20 mouse cellular contexts compared by ENCODE assay signal in the genomic region with DNA sequence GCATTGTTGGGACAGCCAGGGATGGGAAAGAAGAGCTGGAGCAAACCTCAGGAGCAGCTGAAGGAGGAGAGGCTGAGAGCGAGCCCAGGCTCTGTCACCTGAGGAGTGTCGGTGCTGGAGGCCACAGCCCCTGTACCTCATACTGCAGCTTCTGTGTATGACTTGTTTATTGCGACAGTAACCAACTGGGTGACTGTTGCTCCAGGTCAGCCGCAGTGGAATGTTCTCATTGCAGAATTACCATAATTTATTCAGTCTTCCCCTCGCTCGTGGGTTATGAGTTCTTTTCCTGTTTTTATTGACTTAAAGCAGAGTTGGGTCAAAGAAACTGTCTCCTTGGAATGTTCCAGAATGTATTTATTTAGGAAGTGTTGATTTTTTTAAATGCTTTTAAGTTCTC. TPM values are rescaled to one million over a fixed set of nuclear protein-coding genes. Genes with fewer than 3 reads are reported as not detected.
DNase-seq lines count a peak whose midpoint lies in the region; ATAC-seq and TF ChIP-seq lines count a peak whose summit lies in the region.
"Had no signal": no experiment of that assay in that cellular context is flagged by ENCODE, and none has a peak within 500 bp of the region (broad histone marks: within the 10 kb centered on the region; RNA-seq: fewer than 3 reads in every experiment).

No protein-coding gene starts in this region.

- no peak overlapping the region for H3K4me2 ChIP-seq in liver, postnatal 0 days (ENCODE audit: low read depth, low read length)
- no peak overlapping the region for H3K4me2 ChIP-seq in liver, embryonic 12.5 days
- peak overlapping the region; percentile 29; the same call in 1 of the 2 replicates for H3K4me2 ChIP-seq in kidney, embryonic 15.5 days
- no peak overlapping the region for H3K4me2 ChIP-seq in heart, embryonic 11.5 days
- H3K4me2 ChIP-seq: forebrain, embryonic 12.5 days; limb, embryonic 12.5 days; liver, embryonic 15.5 days had no signal

- WGBS in liver, postnatal 0 days (ENCODE audit: insufficient replicate concordance): 73% methylated on average over 6 of the region's 6 CpGs
- WGBS in liver, embryonic 12.5 days (ENCODE audit: insufficient replicate concordance): 78% methylated on average over 6 of the region's 6 CpGs
- WGBS in kidney, embryonic 15.5 days: 44% methylated on average over 6 of the region's 6 CpGs
- WGBS in heart, embryonic 11.5 days (ENCODE audit: insufficient replicate concordance): 79% methylated on average over 6 of the region's 6 CpGs

- DNase-seq in liver, postnatal 0 days: no peak
- no peak for DNase-seq in left cerebral cortex, postnatal 36 days (ENCODE audit: low spot score in 2 of 2)
- DNase-seq: cerebellum, postnatal 14 days; heart, postnatal 4 days; right cerebral cortex, postnatal 14 days had no signal

- no peak for TF ChIP-seq EP300 in liver, postnatal 0 days (IDR thresholded peaks at IDR 0.05; ENCODE audit: low read depth)

- H3K27ac ChIP-seq in liver, postnatal 0 days (ENCODE audit: low read depth): no peak overlapping the region
- H3K27ac ChIP-seq in liver, embryonic 12.5 days: no peak overlapping the region
- peak overlapping the region; percentile 78 for H3K27ac ChIP-seq in kidney, embryonic 15.5 days
- H3K27ac ChIP-seq in heart, embryonic 11.5 days (ENCODE audit: low read depth, low read length): no peak overlapping the region
- H3K27ac ChIP-seq: forebrain, embryonic 12.5 days; left cerebral cortex, adult 2 months; limb, embryonic 12.5 days; liver, embryonic 15.5 days had no signal

- no peaks in the 10 kb centered on the region for H3K9me3 ChIP-seq in liver, postnatal 0 days (ENCODE audit: low read length)
- H3K9me3 ChIP-seq in liver, embryonic 12.5 days (replicated peaks): no peaks in the 10 kb centered on the region
- no peaks in the 10 kb centered on the region for H3K9me3 ChIP-seq in kidney, embryonic 15.5 days (replicated peaks)
- H3K9me3 ChIP-seq in megakaryocyte, embryonic 14.5 days: no peaks in the 10 kb centered on the region; the same call in 1 of the 2 replicates
- H3K9me3 ChIP-seq in heart, embryonic 11.5 days (replicated peaks; ENCODE audit: control insufficient read depth, low read length): no peaks in the 10 kb centered on the region
- H3K9me3 ChIP-seq: forebrain, embryonic 12.5 days; limb, embryonic 12.5 days; liver, embryonic 15.5 days had no signal

- ATAC-seq in liver, postnatal 0 days: 0 out of 2 replicates have a peak, but pooled peaks have one; percentile 41
- no peak for ATAC-seq in liver, embryonic 12.5 days
- peak; percentile 71 for ATAC-seq in granulocyte monocyte progenitor cell, adult 5-6 weeks (replicated peaks; ENCODE audit: poor library complexity, severe bottlenecking)
- ATAC-seq in kidney, embryonic 15.5 days (replicated peaks; ENCODE audit: low FRiP score): peak; percentile 57; the same call in 1 of the 2 replicates
- no peak for ATAC-seq in heart, embryonic 11.5 days (replicated peaks; ENCODE audit: insufficient number of reproducible peaks, low FRiP score, low TSS enrichment)
- no peak for ATAC-seq in megakaryocyte-erythroid progenitor cell, adult 5-6 weeks (replicated peaks; ENCODE audit: low FRiP score, low TSS enrichment, poor library complexity, severe bottlenecking)
- ATAC-seq: midbrain, embryonic 16.5 days had no signal

- H3K4me3 ChIP-seq in liver, postnatal 0 days (ENCODE audit: low read depth, low read length): no peak overlapping the region
- H3K4me3 ChIP-seq in liver, embryonic 12.5 days: no peak overlapping the region
- no peak overlapping the region for H3K4me3 ChIP-seq in kidney, embryonic 15.5 days (replicated peaks)
- peak overlapping the region; percentile 50 for H3K4me3 ChIP-seq in megakaryocyte, embryonic 14.5 days (replicated peaks)
- H3K4me3 ChIP-seq in heart, embryonic 11.5 days (ENCODE audit: low read depth, low read length): no peak overlapping the region
- H3K4me3 ChIP-seq: forebrain, embryonic 12.5 days; left cerebral cortex, adult 2 months; limb, embryonic 12.5 days; liver, embryonic 15.5 days had no signal

- H3K27me3 ChIP-seq in liver, postnatal 0 days (ENCODE audit: insufficient read depth, low read length): no peaks in the 10 kb centered on the region
- H3K27me3 ChIP-seq in liver, embryonic 12.5 days (replicated peaks): 0 out of 2 replicates have a peak, but pooled peaks cover 3% of the 10 kb centered on the region
- H3K27me3 ChIP-seq in kidney, embryonic 15.5 days: no peaks in the 10 kb centered on the region
- H3K27me3 ChIP-seq in megakaryocyte, embryonic 14.5 days (replicated peaks): no peaks in the 10 kb centered on the region
- no peaks in the 10 kb centered on the region for H3K27me3 ChIP-seq in heart, embryonic 11.5 days (ENCODE audit: control insufficient read depth, insufficient read depth, low read length)
- H3K27me3 ChIP-seq: liver, embryonic 15.5 days had no signal

- intact Hi-C loops in left cerebral cortex, postnatal 36 days (cut with DNase I): no loop called here

- H3K9ac ChIP-seq in liver, postnatal 0 days (replicated peaks): no peak overlapping the region
- no peak overlapping the region for H3K9ac ChIP-seq in liver, embryonic 12.5 days
- H3K9ac ChIP-seq in kidney, embryonic 15.5 days: no peak overlapping the region
- no peak overlapping the region for H3K9ac ChIP-seq in heart, embryonic 11.5 days (ENCODE audit: low read depth, low read length)
- H3K9ac ChIP-seq: forebrain, embryonic 12.5 days; limb, embryonic 12.5 days; liver, embryonic 15.5 days had no signal

- no peaks in the 10 kb centered on the region for H3K36me3 ChIP-seq in liver, postnatal 0 days (replicated peaks; ENCODE audit: insufficient read depth, low read length)
- H3K36me3 ChIP-seq in liver, embryonic 12.5 days: no peaks in the 10 kb centered on the region
- H3K36me3 ChIP-seq in kidney, embryonic 15.5 days: no peaks in the 10 kb centered on the region
- peaks cover 42% of the 10 kb centered on the region for H3K36me3 ChIP-seq in megakaryocyte, embryonic 14.5 days (replicated peaks; ENCODE audit: low read length)
- H3K36me3 ChIP-seq in heart, embryonic 11.5 days (ENCODE audit: control insufficient read depth, insufficient read depth, low read length): no peaks in the 10 kb centered on the region
- H3K36me3 ChIP-seq: forebrain, embryonic 12.5 days; limb, embryonic 12.5 days; liver, embryonic 15.5 days had no signal

- H3K4me1 ChIP-seq in liver, postnatal 0 days (ENCODE audit: insufficient read depth): peaks cover 8% of the 10 kb centered on the region
- H3K4me1 ChIP-seq in liver, embryonic 12.5 days: peaks cover 18% of the 10 kb centered on the region
- peaks cover 42% of the 10 kb centered on the region for H3K4me1 ChIP-seq in kidney, embryonic 15.5 days
- H3K4me1 ChIP-seq in megakaryocyte, embryonic 14.5 days: peaks cover 92% of the 10 kb centered on the region
- H3K4me1 ChIP-seq in heart, embryonic 11.5 days (ENCODE audit: control insufficient read depth, insufficient read depth, low read length): peaks cover 11% of the 10 kb centered on the region

- TF ChIP-seq CTCF in liver, postnatal 0 days (IDR thresholded peaks at IDR 0.05; ENCODE audit: low read depth): no peak

RNA-seq across cellular contexts. Expression of a gene that starts 6.3 kb away (rescaled TPM):
- 13.1 and 13.9 TPM in 2 replicates for polyA plus RNA-seq in liver, postnatal 0 days (2015; fragmentation: Nextera tagmentation; extraction: Ambion mirVana)
- polyA plus RNA-seq in liver, embryonic 12.5 days (2016; fragmentation: Nextera tagmentation; extraction: Ambion mirVana): 10.1 and 10.5 TPM in 2 replicates
- total RNA-seq in granulocyte monocyte progenitor cell, adult 5-6 weeks (2014; fragmentation: Nextera tagmentation): 39.6 and 41.1 TPM in 2 replicates
- 7.2 and 9.7 TPM in 2 replicates for total RNA-seq in granulocyte monocyte progenitor cell, adult 5-6 weeks (2017)
- polyA plus RNA-seq in kidney, embryonic 15.5 days (2015; fragmentation: Nextera tagmentation; extraction: Ambion mirVana): 46.1 and 46.6 TPM in 2 replicates
- polyA plus RNA-seq in megakaryocyte, embryonic 14.5 days (2012; ENCODE audit: insufficient read depth, low replicate concordance): 67.6 and 164 TPM in 2 replicates
- 14.7 and 18.6 TPM in 2 replicates for polyA plus RNA-seq in heart, embryonic 11.5 days (2014; fragmentation: Nextera tagmentation; extraction: Ambion mirVana)
- total RNA-seq in left cerebral cortex, postnatal 36 days (2021): 10 to 100 TPM; 32.7 to 34.8 TPM
- total RNA-seq in megakaryocyte-erythroid progenitor cell, adult 5-6 weeks (2014; fragmentation: Nextera tagmentation): 29.2 and 29.7 TPM in 2 replicates
- 5.1 and 6.1 TPM in 2 replicates for total RNA-seq in megakaryocyte-erythroid progenitor cell, adult 5-6 weeks (2017)

RNA-seq across cellular contexts. Expression of a gene that starts 54.7 kb away (rescaled TPM):
- polyA plus RNA-seq in liver, postnatal 0 days (2015; fragmentation: Nextera tagmentation; extraction: Ambion mirVana): not detected in 2 replicates
- polyA plus RNA-seq in liver, embryonic 12.5 days (2016; fragmentation: Nextera tagmentation; extraction: Ambion mirVana): 0.84 TPM in 1 of 2 replicates, not detected in the other
- not detected in 2 replicates for total RNA-seq in granulocyte monocyte progenitor cell, adult 5-6 weeks (2014; fragmentation: Nextera tagmentation)
- not detected in 2 replicates for total RNA-seq in granulocyte monocyte progenitor cell, adult 5-6 weeks (2017)
- 0.57 and 2.4 TPM in 2 replicates for polyA plus RNA-seq in kidney, embryonic 15.5 days (2015; fragmentation: Nextera tagmentation; extraction: Ambion mirVana)
- not detected in 2 replicates for polyA plus RNA-seq in megakaryocyte, embryonic 14.5 days (2012; ENCODE audit: insufficient read depth, low replicate concordance)
- polyA plus RNA-seq in heart, embryonic 11.5 days (2014; fragmentation: Nextera tagmentation; extraction: Ambion mirVana): not detected in 2 replicates
- total RNA-seq in left cerebral cortex, postnatal 36 days (2021): not detected
- not detected in 2 replicates for total RNA-seq in megakaryocyte-erythroid progenitor cell, adult 5-6 weeks (2014; fragmentation: Nextera tagmentation)
- not detected in 2 replicates for total RNA-seq in megakaryocyte-erythroid progenitor cell, adult 5-6 weeks (2017)
- total RNA-seq: layer of hippocampus, adult 18-20 months; left cerebral cortex, adult 2 months had no signal
- polyA plus RNA-seq: forebrain, embryonic 12.5 days; heart, embryonic 14.5 days; limb, embryonic 12.5 days; midbrain, embryonic 16.5 days; stomach, embryonic 16.5 days; thymus, postnatal 0 days had no signal

Comparison
In these comparisons a context has a peak if more than half of its experiments do, and no peak if none do; other contexts are left out.
1. ATAC-seq: peak in liver, postnatal 0 days (single experiment), granulocyte monocyte progenitor cell, adult 5-6 weeks (single experiment) and kidney, embryonic 15.5 days (single experiment); none in liver, embryonic 12.5 days (single experiment), heart, embryonic 11.5 days (single experiment) and megakaryocyte-erythroid progenitor cell, adult 5-6 weeks (single experiment).